ENCODE assay signal across 17 mouse cellular contexts in genomic region chr1:78761061-78761515, GRCm38 (mm10). TPM values are rescaled to one million over a fixed set of nuclear protein-coding genes. Genes with fewer than 3 reads are reported as not detected.
DNase-seq lines count a peak whose midpoint lies in the region; ATAC-seq and TF ChIP-seq lines count a peak whose summit lies in the region.
"Had no signal": no experiment of that assay in that cellular context is flagged by ENCODE, and none has a peak within 500 bp of the region (broad histone marks: within the 10 kb centered on the region; RNA-seq: fewer than 3 reads in every experiment).

No protein-coding gene starts in this region.

- 0 out of 2 replicates have a peak, but pooled peaks have one; percentile 31 for ATAC-seq in frontal cortex, adult (ENCODE audit: low TSS enrichment)
- peak; percentile 92 for ATAC-seq in neural tube, embryonic 11.5 days (ENCODE audit: insufficient read depth, low FRiP score, low TSS enrichment)
- ATAC-seq in hindbrain, postnatal 0 days: peak; percentile 93

- no peak overlapping the region for H3K27ac ChIP-seq in neural tube, embryonic 11.5 days (ENCODE audit: low read depth, low read length)
- H3K27ac ChIP-seq in hindbrain, postnatal 0 days: peak overlapping the region; percentile 51
- H3K27ac ChIP-seq: limb, embryonic 10.5 days had no signal

- no peaks in the 10 kb centered on the region for H3K27me3 ChIP-seq in neural tube, embryonic 11.5 days (ENCODE audit: control insufficient read depth, insufficient read depth, low read length)
- H3K27me3 ChIP-seq in hindbrain, postnatal 0 days (ENCODE audit: insufficient read depth, low read length): no peaks in the 10 kb centered on the region

- no peaks in the 10 kb centered on the region for H3K9me3 ChIP-seq in neural tube, embryonic 11.5 days (ENCODE audit: control insufficient read depth, low read length)
- no peaks in the 10 kb centered on the region for H3K9me3 ChIP-seq in hindbrain, postnatal 0 days (ENCODE audit: low read length)
- H3K9me3 ChIP-seq: limb, embryonic 10.5 days had no signal

- no peak for TF ChIP-seq CTCF in hindbrain, postnatal 0 days (IDR thresholded peaks at IDR 0.05; ENCODE audit: low read depth)

- no peak overlapping the region for H3K4me3 ChIP-seq in neural tube, embryonic 11.5 days (ENCODE audit: low read depth, low read length)
- no peak overlapping the region for H3K4me3 ChIP-seq in hindbrain, postnatal 0 days (ENCODE audit: low read length)
- H3K4me3 ChIP-seq: limb, embryonic 10.5 days; myocyte had no signal

- no peak overlapping the region for H3K9ac ChIP-seq in neural tube, embryonic 11.5 days (ENCODE audit: low read length)
- H3K9ac ChIP-seq in hindbrain, postnatal 0 days (replicated peaks; ENCODE audit: low read length): no peak overlapping the region

- H3K36me3 ChIP-seq in neural tube, embryonic 11.5 days (ENCODE audit: control insufficient read depth, insufficient read depth, low read length): no peaks in the 10 kb centered on the region
- no peaks in the 10 kb centered on the region for H3K36me3 ChIP-seq in hindbrain, postnatal 0 days (ENCODE audit: insufficient read depth, low read length)
- H3K36me3 ChIP-seq: limb, embryonic 10.5 days had no signal

- 61% methylated on average over 3 of the region's 3 CpGs for WGBS in neural tube, embryonic 11.5 days
- WGBS in hindbrain, postnatal 0 days: 25% methylated on average over 3 of the region's 3 CpGs

- DNase-seq in frontal cortex, postnatal 10 days (ENCODE audit: low spot score in 2 of 2): no peak
- DNase-seq in neural tube, embryonic 11.5 days (ENCODE audit: low spot score): no peak
- DNase-seq in neural tube, embryonic 10.5 days (ENCODE audit: extremely low spot score, low spot score): no peak
- DNase-seq in hindbrain, postnatal 0 days (ENCODE audit: low spot score): peak; percentile 55
- no peak for DNase-seq in left cerebral cortex, adult 9 months (ENCODE audit: low spot score in 2 of 2)
- DNase-seq in spleen, adult 12 weeks (ENCODE audit: low spot score): no peak
- no peak for DNase-seq in frontal cortex, adult 2 months (ENCODE audit: extremely low spot score in 1 of 2, low spot score in 1 of 2)
- DNase-seq: cerebellum, postnatal 25 days; heart, postnatal 14 days; kidney, adult 11 months; kidney, postnatal 36 days; thymus, postnatal 36 days had no signal

- no peaks in the 10 kb centered on the region for H3K4me1 ChIP-seq in neural tube, embryonic 11.5 days (ENCODE audit: control insufficient read depth, insufficient read depth, low read length)
- no peaks in the 10 kb centered on the region for H3K4me1 ChIP-seq in hindbrain, postnatal 0 days (ENCODE audit: insufficient read depth, low read length)
- H3K4me1 ChIP-seq: limb, embryonic 10.5 days had no signal

- H3K4me2 ChIP-seq in neural tube, embryonic 11.5 days (ENCODE audit: low read depth): no peak overlapping the region
- H3K4me2 ChIP-seq in hindbrain, postnatal 0 days (ENCODE audit: low read depth, low read length): no peak overlapping the region

RNA-seq across cellular contexts. Expression of gene Kcne4, which starts 55.5 kb away (rescaled TPM):
- 2.7 and 4.4 TPM in 2 replicates for polyA plus RNA-seq in neural tube, embryonic 11.5 days (2014; fragmentation: Nextera tagmentation; extraction: Ambion mirVana)
- 0.79 and 2.0 TPM in 2 replicates for total RNA-seq in hindbrain, postnatal 0 days (2014; rRNA removed)
- polyA plus RNA-seq in hindbrain, postnatal 0 days (2015; fragmentation: Nextera tagmentation; extraction: Ambion mirVana): 1.5 and 1.7 TPM in 2 replicates
- 1.0 and 1.1 TPM in 2 replicates for polyA plus RNA-seq in frontal cortex, adult 2 months (2012; rRNA removed)
- total RNA-seq: granulocyte monocyte progenitor cell, adult 5-6 weeks; MEL had no signal

Comparison
In these comparisons a context has a peak if more than half of its experiments do, and no peak if none do; other contexts are left out.
1. ATAC-seq: peak in every context shown above with its lines; median percentile 93 in hindbrain, postnatal 0 days; 92 in neural tube, embryonic 11.5 days; 31 in frontal cortex, adult.